Mouse (Mus musculus) ES-E14 (cell line): ENCODE measurements around the gene Mta2. TPM values are rescaled to one million over a fixed set of nuclear protein-coding genes. Genes with fewer than 3 reads are reported as not detected.

Experiments used
- DNase-seq: peaks from one replicate; pipeline ENCODE4 v3.0.0-alpha.2; 2013; ENCODE audit warnings: low read depth, low spot score
- H3K27ac ChIP-seq: 2 replicates; pipeline ENCODE4 v1.5.1; 2012; ENCODE audit warnings: low read depth, mild to moderate bottlenecking, low read length, moderate library complexity, mixed read lengths; ENCODE audit not compliant: poor library complexity, insufficient read depth, severe bottlenecking
- H3K36me3 ChIP-seq: 2 replicates; pipeline ENCODE4 v1.6.1; 2012; ENCODE audit warnings: mild to moderate bottlenecking, low read length, moderate library complexity, mixed read lengths; ENCODE audit not compliant: control insufficient read depth, poor library complexity, insufficient read depth, severe bottlenecking
- H3K4me1 ChIP-seq, 2 experiments: fragments of 150-350 bp in 1 of 2; sonication (generic) in 1 of 2; 2 replicates each; pipeline ENCODE4 v1.6.1; 2012; ENCODE audit warnings: low read length in 2 of 2, mild to moderate bottlenecking in 1 of 2, mixed read lengths in 1 of 2; ENCODE audit not compliant: control insufficient read depth in 2 of 2, insufficient read depth in 2 of 2, poor library complexity in 1 of 2
- H3K4me3 ChIP-seq, 2 experiments: fragments of 150-350 bp in 1 of 2; sonication (generic) in 1 of 2; 2 replicates each; pipeline ENCODE4 v1.5.1; 2012; ENCODE audit warnings: low read length in 2 of 2, low read depth in 1 of 2, mild to moderate bottlenecking in 1 of 2, mixed read lengths in 1 of 2; ENCODE audit not compliant: insufficient read depth in 1 of 2, poor library complexity in 1 of 2, severe bottlenecking in 1 of 2
- H3K9ac ChIP-seq: 2 replicates; pipeline ENCODE4 v1.6.1; 2012; ENCODE audit warnings: low read depth, mild to moderate bottlenecking, low read length, mixed read lengths; ENCODE audit not compliant: poor library complexity, insufficient read depth, severe bottlenecking
- H3K9me3 ChIP-seq: fragments of 150-350 bp; sonication (generic); 2 replicates; pipeline ENCODE4 v1.6.1; 2012; ENCODE audit warnings: low read depth, mild to moderate bottlenecking, low read length; ENCODE audit not compliant: control insufficient read depth, insufficient read depth
- CHD2 ChIP-seq: IDR thresholded peaks from 2 replicates; pipeline ENCODE4 v1.6.1; 2014; ENCODE audit warnings: mild to moderate bottlenecking, low read depth, low read length, inconsistent platforms
- HCFC1 ChIP-seq: IDR thresholded peaks from 2 replicates; pipeline ENCODE4 v1.6.1; 2012; ENCODE audit warnings: low read length, inconsistent platforms, borderline replicate concordance; ENCODE audit not compliant: insufficient read depth
- MAFK ChIP-seq: IDR thresholded peaks from 2 replicates; pipeline ENCODE4 v1.6.1; 2014; ENCODE audit warnings: mild to moderate bottlenecking, low read depth, low read length, inconsistent platforms; ENCODE audit not compliant: insufficient read depth
- ZC3H11A ChIP-seq: IDR thresholded peaks from 2 replicates; pipeline ENCODE4 v1.6.1; 2012; ENCODE audit warnings: low read depth, mild to moderate bottlenecking, inconsistent platforms, low read length, borderline replicate concordance
- ZNF384 ChIP-seq: IDR thresholded peaks from 2 replicates; pipeline ENCODE4 v1.6.1; 2012; ENCODE audit warnings: low read depth, low read length, inconsistent platforms
- in situ Hi-C, 2 experiments: fragments of 600-800 bp; cut with MboI; formaldehyde crosslinking; loops; one replicate each; pipeline ENCODE4 v1.15.1; 2025; ENCODE audit warnings: low sequenced_read_pairs in 2 of 2, inconsistent platforms in 1 of 2; ENCODE audit not compliant: unreplicated experiment in 2 of 2
- total RNA-seq: library from RNA; depleted of rRNA; stranded (reverse); fragments of 300-350 nt; gene quantifications from 2 replicates; pipeline ENCODE4 v1.2.3, GENCODE M21; 2012

Mta2 gene
- total RNA-seq, 1 experiment, result 92.9 TPM

GRCm38 (mm10) chr19:8908531-8908930 lies 33.1 kb upstream of the Mta2 start:
- in situ Hi-C loops, result loop anchor here in 1 of 2 experiments (25.0 kb wide), 1 partner anchor 1704 kb away; the partner anchor contains the start of genes Ddb1 and Tkfc
- Histone ChIP-seq H3K4me1 (no peaks in the 10 kb centered on the region), H3K27ac (no peak overlapping the region), H3K9ac (no peak overlapping the region), H3K9me3 (no peaks in the 10 kb centered on the region), H3K36me3 (peaks cover 69% of the 10 kb centered on the region), H3K4me3 (no peak overlapping the region)
- TF ChIP-seq ZNF384 (no peak), CHD2 (no peak), ZC3H11A (no peak), HCFC1 (no peak), MAFK (no peak)
- no peak for DNase-seq

- no peak for TF ChIP-seq CHD2
- Histone ChIP-seq H3K4me3 (no peak overlapping the region), H3K9me3 (no peaks in the 10 kb centered on the region), H3K9ac (no peak overlapping the region), H3K4me1 (no peaks in the 10 kb centered on the region), H3K27ac (no peak overlapping the region), H3K36me3 (peaks cover 75% of the 10 kb centered on the region)
- in situ Hi-C loops, result loop anchor here in 1 of 2 experiments (25.0 kb wide), 1 partner anchor 1700 kb away; the partner anchor contains the start of genes Ddb1 and Tkfc
- DNase-seq, result no peak
These were observed 29.9 kb upstream of the Mta2 start for GRCm38 (mm10) chr19:8911810-8912209.

- no peaks in the 10 kb centered on the region for H3K4me1 ChIP-seq
- in situ Hi-C loops, result loop anchor here in 1 of 2 experiments (25.0 kb wide), 1 partner anchor 1698 kb away; the partner anchor contains the start of genes Ddb1 and Tkfc
- peaks cover 53% of the 10 kb centered on the region for H3K36me3 ChIP-seq
- DNase-seq, result no peak
- H3K27ac ChIP-seq, result no peak overlapping the region
- H3K4me3 ChIP-seq, result no peak overlapping the region
- no peak overlapping the region for H3K9ac ChIP-seq
- TF ChIP-seq ZNF384, result no peak
- TF ChIP-seq MAFK, result no peak
- no peak for TF ChIP-seq ZC3H11A
- TF ChIP-seq CHD2, result no peak
- TF ChIP-seq HCFC1, result no peak
- no peaks in the 10 kb centered on the region for H3K9me3 ChIP-seq
These were observed 27.5 kb upstream of the Mta2 start for GRCm38 (mm10) chr19:8914212-8914611.

- in situ Hi-C loops, result loop anchor here in 1 of 2 experiments (25.0 kb wide), 1 partner anchor 1693 kb away; the partner anchor contains the start of genes Ddb1 and Tkfc
- Histone ChIP-seq H3K4me1 (peaks cover 0 to 3% of the 10 kb centered on the region in 2 experiments; a peak in 1 of 4 replicates), H3K27ac (no peak overlapping the region), H3K9me3 (no peaks in the 10 kb centered on the region), H3K9ac (no peak overlapping the region), H3K4me3 (no peak overlapping the region), H3K36me3 (peaks cover 18% of the 10 kb centered on the region)
- no peak for DNase-seq
- no peak for TF ChIP-seq MAFK
- TF ChIP-seq ZC3H11A, result no peak
- no peak for TF ChIP-seq HCFC1
- no peak for TF ChIP-seq ZNF384
These were observed 22.7 kb upstream of the Mta2 start for GRCm38 (mm10) chr19:8919000-8919399.

- Histone ChIP-seq H3K4me1 (peaks cover 0 to 3% of the 10 kb centered on the region in 2 experiments; a peak in 1 of 4 replicates), H3K4me3 (peak overlapping the region; percentile 94 to 96; a peak in 3 of 4 replicates), H3K9ac (peak overlapping the region; percentile 64; the same call in 1 of the 2 replicates), H3K9me3 (no peaks in the 10 kb centered on the region), H3K36me3 (peaks cover 11% of the 10 kb centered on the region), H3K27ac (no peak overlapping the region; the same call in 1 of the 2 replicates)
- DNase-seq, result no peak
- in situ Hi-C loops, result loop anchor here in 1 of 2 experiments (25.0 kb wide), 1 partner anchor 1693 kb away; the partner anchor contains the start of genes Ddb1 and Tkfc
- TF ChIP-seq ZC3H11A (0 out of 2 replicates have a peak, but pooled peaks have one; percentile 0), CHD2 (no peak), HCFC1 (no peak), MAFK (no peak)
These were observed 22.0 kb upstream of the Mta2 start for GRCm38 (mm10) chr19:8919684-8920072.
